Mouse (Mus musculus) small intestine, adult 2 months (tissue): ENCODE results near the gene Ch25h. TPM values are rescaled to one million over a fixed set of nuclear protein-coding genes. Genes with fewer than 3 reads are reported as not detected.

Experiments
- H3K27ac ChIP-seq: fragments of 200-500 bp; 2 replicates; pipeline ENCODE4 v1.5.1; 2012; ENCODE audit warnings: low read depth, low read length, control low read depth, inconsistent platforms; ENCODE audit not compliant: insufficient read depth
- H3K27me3 ChIP-seq: fragments of 200-500 bp; 2 replicates; pipeline ENCODE4 v1.6.1; 2012; ENCODE audit warnings: mild to moderate bottlenecking, moderate library complexity, low read length, inconsistent platforms; ENCODE audit not compliant: control insufficient read depth, insufficient read depth
- H3K36me3 ChIP-seq: fragments of 200-500 bp; 2 replicates; pipeline ENCODE4 v1.6.1; 2012; ENCODE audit warnings: mild to moderate bottlenecking, low read length, control low read depth, inconsistent platforms; ENCODE audit not compliant: control insufficient read depth, insufficient read depth
- H3K4me1 ChIP-seq: fragments of 200-500 bp; 2 replicates; pipeline ENCODE4 v1.6.1; 2012; ENCODE audit warnings: low read length, inconsistent platforms, mixed read lengths; ENCODE audit not compliant: control insufficient read depth, insufficient read depth, insufficient read length
- H3K4me3 ChIP-seq: fragments of 200-500 bp; 2 replicates; pipeline ENCODE4 v1.5.1; 2012; ENCODE audit warnings: low read depth, mild to moderate bottlenecking, control low read depth, inconsistent platforms, low read length, moderate library complexity
- CTCF ChIP-seq: fragments of 200-500 bp; IDR thresholded peaks from 2 replicates; pipeline ENCODE4 v1.5.1; 2012; ENCODE audit warnings: low read depth, mild to moderate bottlenecking, control low read depth, inconsistent platforms, low read length, moderate library complexity, mixed read lengths; ENCODE audit not compliant: insufficient replicate concordance, insufficient read length; ENCODE audit errors: extremely low read depth
- POLR2A ChIP-seq: fragments of 200-500 bp; IDR thresholded peaks from 2 replicates; pipeline ENCODE4 v1.6.1; 2012; ENCODE audit warnings: low read depth, mild to moderate bottlenecking, control low read depth, inconsistent platforms, low read length, moderate library complexity
- WGBS: fragments of 180-500 bp; shearing (Covaris S2); methylation state at CpG from one replicate; pipeline ENCODE4 v1.1.7; 2018; 5-methylcytosine and 5-hydroxymethylcytosine counted together
- polyA plus RNA-seq: library from polyadenylated mRNA; depleted of rRNA; stranded (reverse); fragments of >200 nt; gene quantifications from 2 replicates; pipeline ENCODE4 v1.2.3, GENCODE M21; 2012

Ch25h gene
- polyA plus RNA-seq, 1 experiment = 6.6 TPM

DNA sequence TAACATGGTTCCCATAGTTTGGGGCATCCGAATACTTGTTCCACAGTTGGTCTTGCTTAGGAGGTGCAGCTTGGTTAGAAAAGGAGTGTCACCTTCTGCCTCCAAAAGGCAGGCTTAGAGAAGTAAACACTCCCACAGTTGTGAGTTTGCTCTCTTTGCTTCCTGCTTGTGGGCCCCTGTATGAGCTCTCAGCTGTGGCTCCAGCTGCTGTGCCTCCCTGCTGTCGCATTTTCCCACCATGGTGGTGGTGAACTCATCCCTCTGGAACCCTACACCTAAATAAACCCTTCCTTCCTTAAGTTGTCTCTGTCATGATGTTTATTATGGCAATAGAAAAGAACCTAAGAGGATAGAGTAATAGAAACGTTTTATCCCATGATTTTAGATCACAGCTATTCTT, 6.2 kb downstream of the Ch25h start:
- H3K36me3 ChIP-seq = no peaks in the 10 kb centered on the region
- no peak overlapping the region for H3K4me3 ChIP-seq
- WGBS = 31% methylated on average over 3 of the region's 3 CpGs
- H3K4me1 ChIP-seq = no peaks in the 10 kb centered on the region
- no peak for TF ChIP-seq POLR2A
- TF ChIP-seq CTCF = no peak
- H3K27me3 ChIP-seq = no peaks in the 10 kb centered on the region
- no peak overlapping the region for H3K27ac ChIP-seq

DNA sequence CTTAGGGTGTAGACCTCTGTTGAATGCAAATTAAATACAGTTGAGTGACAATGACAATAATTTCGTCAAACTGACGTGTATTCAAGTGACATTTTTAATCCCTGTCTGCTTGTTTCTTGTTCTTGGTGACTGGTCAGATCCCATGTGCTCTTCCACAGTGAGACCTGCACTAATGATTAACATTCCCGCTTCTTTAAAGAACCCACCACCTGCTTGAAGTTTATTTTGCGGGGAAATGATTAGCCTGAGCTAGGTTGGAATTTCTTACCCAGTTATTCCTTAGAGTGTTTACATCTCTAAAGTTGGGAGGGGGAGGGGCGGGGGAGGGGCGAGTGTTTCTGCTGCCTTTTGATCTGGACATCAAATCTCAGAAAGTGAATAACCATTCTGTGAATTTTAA, 6.7 kb downstream of the Ch25h start:
- no peak overlapping the region for H3K27ac ChIP-seq
- 21% methylated on average over 6 of the region's 6 CpGs for WGBS
- H3K4me3 ChIP-seq = no peak overlapping the region
- H3K27me3 ChIP-seq = no peaks in the 10 kb centered on the region
- no peaks in the 10 kb centered on the region for H3K36me3 ChIP-seq
- no peaks in the 10 kb centered on the region for H3K4me1 ChIP-seq
- TF ChIP-seq POLR2A (no peak), CTCF (no peak)

DNA sequence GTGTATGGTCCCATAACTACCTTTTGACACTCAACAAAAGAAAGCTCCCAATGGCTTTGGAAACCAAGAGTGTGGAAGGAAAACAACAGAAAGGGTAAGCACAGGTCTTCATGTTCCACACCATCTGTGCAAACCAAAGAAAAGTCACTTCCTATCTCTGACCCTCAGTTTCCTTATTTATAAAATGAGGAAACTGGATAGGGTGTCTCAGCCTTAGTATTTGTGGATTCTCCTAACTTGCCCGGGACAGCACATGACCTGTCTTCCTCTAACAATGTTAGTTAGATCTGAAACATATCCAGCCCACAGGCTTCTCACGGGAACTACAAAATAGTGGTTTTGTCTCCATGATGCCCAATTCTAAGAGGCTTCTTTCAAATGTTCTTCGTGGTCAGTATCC, 10.5 kb downstream of the Ch25h start:
- no peaks in the 10 kb centered on the region for H3K36me3 ChIP-seq
- 67% methylated on average over 3 of the region's 3 CpGs for WGBS
- H3K4me3 ChIP-seq = no peak overlapping the region
- no peak overlapping the region for H3K27ac ChIP-seq
- H3K4me1 ChIP-seq = no peaks in the 10 kb centered on the region
- no peaks in the 10 kb centered on the region for H3K27me3 ChIP-seq
- TF ChIP-seq CTCF = no peak
- no peak for TF ChIP-seq POLR2A

DNA sequence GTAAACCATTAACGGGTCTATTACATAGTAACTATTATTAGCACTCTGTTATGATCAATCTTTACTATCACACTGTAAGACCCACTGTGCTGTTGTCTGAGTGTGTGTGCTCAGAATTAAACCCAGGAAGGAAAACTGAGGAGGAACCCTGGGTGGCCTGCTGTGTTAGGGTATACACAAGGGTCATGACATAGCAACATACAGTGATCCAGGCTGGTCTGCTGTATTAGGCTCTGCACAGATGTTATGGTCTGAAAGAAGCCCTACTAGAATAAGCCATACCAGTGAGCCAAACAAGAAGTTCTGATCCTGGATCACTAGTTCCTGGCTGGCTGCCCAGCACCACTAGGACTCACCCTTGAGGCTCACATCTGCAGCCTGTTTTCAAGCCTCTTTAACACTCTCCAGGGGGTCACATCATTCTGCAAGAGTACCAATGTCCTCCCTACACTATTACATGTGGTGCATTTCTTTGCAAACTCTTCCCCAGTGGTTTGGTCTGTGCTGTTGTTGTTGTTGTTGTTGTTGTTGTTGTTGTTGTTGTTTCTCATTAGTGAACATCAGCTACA, 13.4 kb downstream of the Ch25h start:
- TF ChIP-seq CTCF (no peak), POLR2A (no peak)
- no peaks in the 10 kb centered on the region for H3K27me3 ChIP-seq
- H3K27ac ChIP-seq = no peak overlapping the region
- H3K4me3 ChIP-seq = no peak overlapping the region
- WGBS = 70% methylated on average over 1 of the region's 1 CpGs
- H3K4me1 ChIP-seq = no peaks in the 10 kb centered on the region
- no peaks in the 10 kb centered on the region for H3K36me3 ChIP-seq

DNA sequence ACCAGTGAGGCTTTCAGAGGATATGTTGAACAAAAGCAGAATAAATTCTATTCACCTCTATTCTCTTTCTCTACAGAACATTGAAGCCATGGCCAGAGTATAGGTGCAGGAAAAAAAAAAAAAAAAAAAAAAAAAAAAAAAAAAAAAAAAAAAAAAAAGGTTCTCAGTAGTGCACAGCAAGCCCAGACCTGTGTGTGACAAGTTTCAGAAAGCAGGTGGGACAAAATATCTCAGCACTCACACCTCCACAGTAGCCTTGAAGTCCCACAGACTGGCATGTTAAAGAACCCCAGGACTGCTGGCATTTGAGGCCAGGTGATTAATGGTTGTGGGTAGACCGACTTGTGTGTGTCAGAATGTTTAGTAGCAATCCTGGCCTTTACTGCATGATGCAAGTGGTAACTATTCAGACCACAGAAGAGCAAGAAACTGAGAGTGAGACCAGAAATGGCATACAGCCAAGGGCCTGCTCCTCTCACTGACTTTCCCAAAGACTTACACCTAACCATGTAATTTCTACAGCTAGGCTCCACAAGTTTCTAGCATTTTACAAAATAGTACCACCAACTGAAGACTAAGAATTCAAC, 24.1 kb downstream of the Ch25h start:
- WGBS = 44% methylated on average over 1 of the region's 1 CpGs
- no peak overlapping the region for H3K27ac ChIP-seq
- no peaks in the 10 kb centered on the region for H3K36me3 ChIP-seq
- H3K4me1 ChIP-seq = no peaks in the 10 kb centered on the region
- TF ChIP-seq CTCF (no peak), POLR2A (no peak)
- H3K27me3 ChIP-seq = no peaks in the 10 kb centered on the region
- no peak overlapping the region for H3K4me3 ChIP-seq

DNA sequence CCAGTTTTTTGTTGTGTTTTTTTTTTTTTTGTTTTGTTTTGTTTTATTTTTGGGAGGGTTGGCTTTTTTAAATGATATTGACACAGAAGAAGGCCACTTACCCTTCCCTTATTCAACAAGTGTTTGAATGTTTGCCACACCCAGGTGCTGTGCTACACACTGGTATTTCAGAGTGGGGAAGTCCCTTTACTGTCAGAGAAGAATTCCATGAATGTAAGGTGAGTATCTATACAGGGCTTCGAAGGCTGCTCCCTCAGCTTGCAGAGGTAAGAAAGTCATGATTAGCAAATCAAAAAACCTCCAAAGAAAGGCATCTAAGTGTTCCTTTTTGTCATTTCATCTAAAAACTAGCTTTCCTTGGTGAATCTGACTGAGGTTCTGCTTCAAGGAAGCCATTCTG, 26.1 kb downstream of the Ch25h start:
- TF ChIP-seq CTCF (no peak), POLR2A (no peak)
- no peak overlapping the region for H3K4me3 ChIP-seq
- H3K36me3 ChIP-seq = no peaks in the 10 kb centered on the region
- WGBS = 60% methylated on average over 1 of the region's 1 CpGs
- H3K4me1 ChIP-seq = no peaks in the 10 kb centered on the region
- no peak overlapping the region for H3K27ac ChIP-seq
- no peaks in the 10 kb centered on the region for H3K27me3 ChIP-seq

DNA sequence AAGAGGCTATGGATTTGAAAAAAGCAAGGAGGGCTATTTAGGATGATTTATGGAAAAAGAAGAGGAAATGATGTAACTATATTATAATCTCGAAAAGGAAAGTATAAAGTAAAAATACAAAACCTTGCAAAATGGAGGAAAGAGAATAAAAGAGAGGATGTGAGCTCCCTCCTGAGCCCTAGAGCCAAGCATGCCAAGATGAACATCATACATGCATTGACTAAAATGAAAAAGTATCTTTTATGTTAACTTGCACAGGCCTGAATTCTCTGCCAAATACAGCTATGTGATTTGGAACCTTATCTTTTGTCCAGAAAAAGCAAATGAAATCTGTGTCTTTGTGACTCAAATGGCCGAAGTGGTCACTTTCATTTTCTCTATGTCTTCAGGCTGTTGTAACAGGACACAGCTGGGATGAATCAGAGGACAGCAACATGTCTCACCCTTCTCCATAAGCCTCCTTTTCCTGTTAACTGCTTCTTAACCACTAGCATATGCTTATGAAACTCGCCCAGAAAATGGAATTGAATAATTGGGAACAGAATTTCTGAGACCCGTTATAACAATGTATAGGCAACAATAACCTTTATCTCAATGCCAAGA, 29.5 kb downstream of the Ch25h start:
- Histone ChIP-seq H3K27me3 (no peaks in the 10 kb centered on the region), H3K36me3 (no peaks in the 10 kb centered on the region), H3K4me3 (no peak overlapping the region), H3K27ac (no peak overlapping the region), H3K4me1 (no peaks in the 10 kb centered on the region)
- TF ChIP-seq CTCF (no peak), POLR2A (no peak)
- WGBS = 44% methylated on average over 4 of the region's 4 CpGs
